Mouse (Mus musculus): ENCODE measurements around the gene Slc25a39.
"Not testable (repeated sequence)": the region's sequence is repeated elsewhere in the genome, so short reads cannot be mapped to it uniquely, and the experiment has no call there.

The Slc25a39 gene

GRCm38 (mm10) chr11:102369263-102369662, 38.5 kb downstream of the Slc25a39 start:
- no peak for DNase-seq

- no peak for DNase-seq
These were observed 39.4 kb downstream of the Slc25a39 start for GRCm38 (mm10) chr11:102368347-102368746.

GRCm38 (mm10) chr11:102367504-102368280, 40.1 kb downstream of the Slc25a39 start:
- no peak for DNase-seq

- not testable (repeated sequence) for DNase-seq
These were observed 41.6 kb downstream of the Slc25a39 start, which contains the start of gene Slc4a1 for GRCm38 (mm10) chr11:102366103-102366502. Gene Slc4a1 (minus strand): TSS chr11:102366203.

- DNase-seq: no peak
These were observed 42.0 kb downstream of the Slc25a39 start for GRCm38 (mm10) chr11:102365699-102366098.

- no peak for DNase-seq
These were observed 43.0 kb downstream of the Slc25a39 start for GRCm38 (mm10) chr11:102364570-102365371.

GRCm38 (mm10) chr11:102363623-102364022, 44.1 kb downstream of the Slc25a39 start:
- DNase-seq: no peak

GRCm38 (mm10) chr11:102361776-102362495, 45.8 kb downstream of the Slc25a39 start:
- DNase-seq: no peak

- DNase-seq: no peak
These were observed 49.4 kb downstream of the Slc25a39 start for GRCm38 (mm10) chr11:102358365-102358764.

- DNase-seq: no peak
These were observed 51.0 kb downstream of the Slc25a39 start for GRCm38 (mm10) chr11:102356636-102357350.

GRCm38 (mm10) chr11:102356190-102356589, 51.6 kb downstream of the Slc25a39 start:
- no peak for DNase-seq

GRCm38 (mm10) chr11:102355501-102355900, 52.2 kb downstream of the Slc25a39 start:
- DNase-seq: no peak

GRCm38 (mm10) chr11:102353021-102353431, 54.7 kb downstream of the Slc25a39 start:
- DNase-seq: no peak

Data from B cell, adult 2 months (primary cell).